In genomic region chr6:12054149-12054548, GRCm38 (mm10) we compare ENCODE assay signal across 12 mouse cellular contexts.
DNase-seq lines count a peak whose midpoint lies in the region; ATAC-seq lines count a peak whose summit lies in the region.
"Had no signal": no experiment of that assay in that cellular context is flagged by ENCODE, and none has a peak within 500 bp of the region (broad histone marks: within the 10 kb centered on the region; RNA-seq: fewer than 3 reads in every experiment).

No protein-coding gene starts in this region.

- no peak overlapping the region for H3K4me2 ChIP-seq in heart, embryonic 11.5 days
- H3K4me2 ChIP-seq: liver, embryonic 13.5 days; neural tube, embryonic 12.5 days had no signal

- WGBS in heart, embryonic 11.5 days (ENCODE audit: insufficient replicate concordance): 30% methylated on average over 3 of the region's 3 CpGs

- no peaks in the 10 kb centered on the region for H3K36me3 ChIP-seq in heart, embryonic 11.5 days (ENCODE audit: control insufficient read depth, insufficient read depth, low read length)
- H3K36me3 ChIP-seq: neural tube, embryonic 12.5 days had no signal

- H3K9me3 ChIP-seq in heart, embryonic 11.5 days (replicated peaks; ENCODE audit: control insufficient read depth, low read length): no peaks in the 10 kb centered on the region
- H3K9me3 ChIP-seq: liver, embryonic 13.5 days; neural tube, embryonic 12.5 days had no signal

- H3K4me1 ChIP-seq in heart, embryonic 11.5 days (ENCODE audit: control insufficient read depth, insufficient read depth, low read length): no peaks in the 10 kb centered on the region
- H3K4me1 ChIP-seq: liver, embryonic 13.5 days; neural tube, embryonic 12.5 days had no signal

- peak; percentile 35 for DNase-seq in ovary, adult 18-20 months (ENCODE audit: low spot score)
- DNase-seq in ovary, postnatal 10 days (ENCODE audit: low spot score): no peak
- peak; percentile 75 for DNase-seq in kidney, postnatal 14 days
- DNase-seq in yolk sac, embryonic 10.5 days (ENCODE audit: low spot score): peak; percentile 13
- DNase-seq in cerebellum, adult 11 months: no peak
- no peak for DNase-seq in layer of hippocampus, postnatal 25 days (ENCODE audit: extremely low spot score in 1 of 2, low spot score in 1 of 2)
- no peak for DNase-seq in left cerebral cortex, postnatal 14 days (ENCODE audit: low spot score in 2 of 2)
- DNase-seq: cerebellum, adult 8-10 months; liver, embryonic 13.5 days had no signal

- ATAC-seq in heart, embryonic 11.5 days (replicated peaks; ENCODE audit: insufficient number of reproducible peaks, low FRiP score, low TSS enrichment): 0 out of 2 replicates have a peak, but pooled peaks have one; percentile 57
- ATAC-seq: forebrain, embryonic 16.5 days had no signal

- no peak overlapping the region for H3K4me3 ChIP-seq in heart, embryonic 11.5 days (ENCODE audit: low read depth, low read length)
- H3K4me3 ChIP-seq: liver, embryonic 13.5 days; neural tube, embryonic 12.5 days had no signal

- H3K27me3 ChIP-seq in heart, embryonic 11.5 days (ENCODE audit: control insufficient read depth, insufficient read depth, low read length): no peaks in the 10 kb centered on the region
- H3K27me3 ChIP-seq: liver, embryonic 13.5 days; neural tube, embryonic 12.5 days had no signal

- intact Hi-C loops in left cerebral cortex, postnatal 14 days (cut with DNase I): no loop called here

- 0 out of 2 replicates have a peak overlapping the region, but pooled peaks have one; percentile 1 for H3K27ac ChIP-seq in heart, embryonic 11.5 days (ENCODE audit: low read depth, low read length)
- H3K27ac ChIP-seq: liver, embryonic 13.5 days; neural tube, embryonic 12.5 days had no signal

- no peak overlapping the region for H3K9ac ChIP-seq in heart, embryonic 11.5 days (ENCODE audit: low read depth, low read length)
- H3K9ac ChIP-seq: liver, embryonic 13.5 days; neural tube, embryonic 12.5 days had no signal

Comparison
In these comparisons a context has a peak if more than half of its experiments do, and no peak if none do; other contexts are left out.
1. DNase-seq: peak in ovary, adult 18-20 months (single experiment), kidney, postnatal 14 days (single experiment) and yolk sac, embryonic 10.5 days (single experiment); none in ovary, postnatal 10 days (single experiment), cerebellum, adult 11 months (single experiment), layer of hippocampus, postnatal 25 days (0 of 2) and left cerebral cortex, postnatal 14 days (0 of 2).